Mouse (Mus musculus): ENCODE results near the gene Fancd2. TPM values are rescaled to one million over a fixed set of nuclear protein-coding genes. Genes with fewer than 3 reads are reported as not detected.

Gene Fancd2
- polyA plus RNA-seq, 1 experiment from 2014 or later: 10.4 TPM

- Histone ChIP-seq H3K9me3 (replicated peaks) (no peaks in the 10 kb centered on the region), H3K4me2 (replicated peaks) (peak within 1 kb of the TSS; percentile 64), H3K9ac (peak within 1 kb of the TSS; percentile 75), H3K4me3 (peak within 1 kb of the TSS; percentile 70), H3K27me3 (no peaks in the 10 kb centered on the region), H3K27ac (peak within 1 kb of the TSS; percentile 89), H3K4me1 (peaks cover 11% of the 10 kb centered on the region), H3K36me3 (peaks cover 13% of the 10 kb centered on the region)
- under 1% methylated on average over 76 of the region's 76 CpGs for WGBS
- peak; percentile 90 for ATAC-seq (ENCODE audit: low FRiP score)
Observed at GRCm38 (mm10) chr6:113623941-113624751, 92.7 kb downstream of the Fancd2 start, which contains the start of gene Vhl. Gene Vhl, plus strand, starts transcription at chr6:113623959.

- Histone ChIP-seq H3K4me2 (replicated peaks) (peak overlapping the region; percentile 64), H3K9me3 (replicated peaks) (no peaks in the 10 kb centered on the region), H3K36me3 (peaks cover 23% of the 10 kb centered on the region), H3K4me1 (peaks cover 11% of the 10 kb centered on the region), H3K4me3 (peak overlapping the region; percentile 70), H3K9ac (peak overlapping the region; percentile 75), H3K27ac (no peak overlapping the region), H3K27me3 (no peaks in the 10 kb centered on the region)
- 53% methylated on average over 5 of the region's 5 CpGs for WGBS
- ATAC-seq (ENCODE audit: low FRiP score): no peak
Observed at GRCm38 (mm10) chr6:113624989-113625770, 93.7 kb downstream of the Fancd2 start.

GRCm38 (mm10) chr6:113630322-113630721 lies 98.8 kb downstream of the Fancd2 start:
- Histone ChIP-seq H3K36me3 (peaks cover 58% of the 10 kb centered on the region), H3K27ac (no peak overlapping the region), H3K4me2 (replicated peaks) (no peak overlapping the region), H3K4me1 (peaks cover 4% of the 10 kb centered on the region), H3K9ac (no peak overlapping the region), H3K4me3 (no peak overlapping the region), H3K27me3 (0 out of 2 replicates have a peak, but pooled peaks cover 2% of the 10 kb centered on the region), H3K9me3 (replicated peaks) (no peaks in the 10 kb centered on the region)
- 85% methylated on average over 5 of the region's 5 CpGs for WGBS
- ATAC-seq (ENCODE audit: low FRiP score): no peak

- peaks cover 55% of the 10 kb centered on the region for H3K36me3 ChIP-seq
- H3K9me3 ChIP-seq (replicated peaks): no peaks in the 10 kb centered on the region
- no peaks in the 10 kb centered on the region for H3K4me1 ChIP-seq
- no peak overlapping the region for H3K4me3 ChIP-seq
- WGBS: 92% methylated on average over 4 of the region's 4 CpGs
- H3K27ac ChIP-seq: no peak overlapping the region
- H3K4me2 ChIP-seq (replicated peaks): no peak overlapping the region
- ATAC-seq (ENCODE audit: low FRiP score): no peak
- 0 out of 2 replicates have a peak, but pooled peaks cover 2% of the 10 kb centered on the region for H3K27me3 ChIP-seq
- H3K9ac ChIP-seq: no peak overlapping the region
Observed at GRCm38 (mm10) chr6:113632863-113633262, 101.4 kb downstream of the Fancd2 start.

- WGBS: 8% methylated on average over 37 of the region's 37 CpGs
- Histone ChIP-seq H3K4me3 (peak within 1 kb of the TSS; percentile 45), H3K4me1 (no peaks in the 10 kb centered on the region; the same call in 1 of the 2 replicates), H3K9ac (peak within 1 kb of the TSS; percentile 56), H3K36me3 (0 out of 2 replicates have a peak, but pooled peaks cover 3% of the 10 kb centered on the region), H3K27ac (peak within 1 kb of the TSS; percentile 5; the same call in 1 of the 2 replicates), H3K9me3 (replicated peaks) (no peaks in the 10 kb centered on the region), H3K4me2 (replicated peaks) (peak within 1 kb of the TSS; percentile 69), H3K27me3 (peaks cover 2% of the 10 kb centered on the region; the same call in 1 of the 2 replicates)
- ATAC-seq (ENCODE audit: low FRiP score): peak; percentile 92
Observed at GRCm38 (mm10) chr6:113638302-113639040, 107.0 kb downstream of the Fancd2 start, which contains the start of gene Irak2. Gene Irak2, plus strand, starts transcription at chr6:113638467.

GRCm38 (mm10) chr6:113639201-113639600 lies 107.7 kb downstream of the Fancd2 start:
- no peaks in the 10 kb centered on the region for H3K9me3 ChIP-seq (replicated peaks)
- 83% methylated on average over 4 of the region's 4 CpGs for WGBS

GRCm38 (mm10) chr6:113642605-113643004 lies 111.1 kb downstream of the Fancd2 start:
- no peak for ATAC-seq (ENCODE audit: low FRiP score)
- H3K27me3 ChIP-seq: peaks cover 2% of the 10 kb centered on the region; the same call in 1 of the 2 replicates
- no peaks in the 10 kb centered on the region for H3K36me3 ChIP-seq
- H3K9ac ChIP-seq: no peak overlapping the region
- no peak overlapping the region for H3K4me2 ChIP-seq (replicated peaks)
- WGBS: 86% methylated on average over 8 of the region's 8 CpGs
- no peak overlapping the region for H3K4me3 ChIP-seq
- no peak overlapping the region for H3K27ac ChIP-seq
- H3K9me3 ChIP-seq (replicated peaks): no peaks in the 10 kb centered on the region
- H3K4me1 ChIP-seq: no peaks in the 10 kb centered on the region; the same call in 1 of the 2 replicates

More at GRCm38 (mm10) chr6:113639201-113639600, 107.7 kb downstream of the Fancd2 start:
- H3K9ac ChIP-seq: no peak overlapping the region
- H3K4me1 ChIP-seq: no peaks in the 10 kb centered on the region; the same call in 1 of the 2 replicates
- no peak overlapping the region for H3K4me2 ChIP-seq (replicated peaks)
- no peak overlapping the region for H3K4me3 ChIP-seq
- ATAC-seq (ENCODE audit: low FRiP score): no peak
- H3K27ac ChIP-seq: no peak overlapping the region
- H3K36me3 ChIP-seq: 0 out of 2 replicates have a peak, but pooled peaks cover under 1% of the 10 kb centered on the region
- H3K27me3 ChIP-seq: peaks cover 2% of the 10 kb centered on the region; the same call in 1 of the 2 replicates

- Histone ChIP-seq H3K27ac (no peak overlapping the region), H3K9me3 (replicated peaks) (no peaks in the 10 kb centered on the region), H3K4me1 (no peaks in the 10 kb centered on the region; the same call in 1 of the 2 replicates), H3K36me3 (no peaks in the 10 kb centered on the region), H3K4me2 (replicated peaks) (no peak overlapping the region), H3K27me3 (peaks cover 2% of the 10 kb centered on the region; the same call in 1 of the 2 replicates), H3K9ac (no peak overlapping the region), H3K4me3 (no peak overlapping the region)
- 85% methylated on average over 4 of the region's 4 CpGs for WGBS
- ATAC-seq (ENCODE audit: low FRiP score): no peak
Observed at GRCm38 (mm10) chr6:113643021-113643420, 111.5 kb downstream of the Fancd2 start.

GRCm38 (mm10) chr6:113643967-113644366 lies 112.5 kb downstream of the Fancd2 start:
- Histone ChIP-seq H3K9me3 (replicated peaks) (no peaks in the 10 kb centered on the region), H3K27me3 (peaks cover 2% of the 10 kb centered on the region; the same call in 1 of the 2 replicates), H3K27ac (no peak overlapping the region), H3K4me3 (no peak overlapping the region), H3K4me1 (no peaks in the 10 kb centered on the region), H3K36me3 (no peaks in the 10 kb centered on the region), H3K9ac (no peak overlapping the region), H3K4me2 (replicated peaks) (no peak overlapping the region)
- WGBS: 96% methylated on average over 2 of the region's 2 CpGs
- ATAC-seq (ENCODE audit: low FRiP score): no peak

- Histone ChIP-seq H3K27me3 (peaks cover 2% of the 10 kb centered on the region; the same call in 1 of the 2 replicates), H3K4me1 (no peaks in the 10 kb centered on the region), H3K27ac (no peak overlapping the region), H3K36me3 (no peaks in the 10 kb centered on the region), H3K9me3 (replicated peaks) (no peaks in the 10 kb centered on the region), H3K9ac (no peak overlapping the region), H3K4me2 (replicated peaks) (no peak overlapping the region), H3K4me3 (no peak overlapping the region)
- WGBS: 83% methylated on average over 8 of the region's 8 CpGs
- no peak for ATAC-seq (ENCODE audit: low FRiP score)
Observed at GRCm38 (mm10) chr6:113644808-113645207, 113.3 kb downstream of the Fancd2 start.
